Mouse (Mus musculus) bone marrow, adult 2 months (tissue): ENCODE results near the gene Wfdc6b. TPM values are rescaled to one million over a fixed set of nuclear protein-coding genes. Genes with fewer than 3 reads are reported as not detected.
"Not testable (repeated sequence)": the region's sequence is repeated elsewhere in the genome, so short reads cannot be mapped to it uniquely, and the experiment has no call there.

Source experiments
- H3K27ac ChIP-seq: fragments of 200-500 bp; 2 replicates; pipeline ENCODE4 v1.5.1; 2012; ENCODE audit warnings: low read depth, mild to moderate bottlenecking, control low read depth, inconsistent platforms, low read length; ENCODE audit not compliant: control insufficient read depth, poor library complexity, insufficient read depth
- H3K4me1 ChIP-seq: fragments of 200-500 bp; 2 replicates; pipeline ENCODE4 v1.6.1; 2011; ENCODE audit warnings: low read length; ENCODE audit not compliant: control insufficient read depth, insufficient read depth
- H3K4me3 ChIP-seq: fragments of 200-500 bp; replicated peaks from 2 replicates; pipeline ENCODE3; 2011; ENCODE audit warnings: mild to moderate bottlenecking, low read depth, low read length, control low read depth; ENCODE audit not compliant: control insufficient read depth
- CTCF ChIP-seq: fragments of 200-500 bp; IDR thresholded peaks from 2 replicates; pipeline ENCODE4 v1.5.1; 2011; ENCODE audit warnings: low read length, control low read depth; ENCODE audit not compliant: control insufficient read depth, insufficient read depth
- POLR2A ChIP-seq: fragments of 200-500 bp; IDR thresholded peaks from 2 replicates; pipeline ENCODE4 v1.6.1; 2011; ENCODE audit warnings: low read depth, mild to moderate bottlenecking, control low read depth, low read length, borderline replicate concordance; ENCODE audit not compliant: control insufficient read depth
- WGBS: fragments of 180-500 bp; shearing (Covaris S2); methylation state at CpG from one replicate; pipeline ENCODE4 v1.1.7; 2018; 5-methylcytosine and 5-hydroxymethylcytosine counted together
- polyA plus RNA-seq: library from polyadenylated mRNA; stranded (reverse); fragments of >200 nt; gene quantifications from 2 replicates; pipeline ENCODE4 v1.2.4, GENCODE M21; 2011; ENCODE audit warnings: low replicate concordance; ENCODE audit not compliant: missing spikeins, insufficient read depth, insufficient read length

Wfdc6b gene
- polyA plus RNA-seq: not detected in 2 replicates

DNA sequence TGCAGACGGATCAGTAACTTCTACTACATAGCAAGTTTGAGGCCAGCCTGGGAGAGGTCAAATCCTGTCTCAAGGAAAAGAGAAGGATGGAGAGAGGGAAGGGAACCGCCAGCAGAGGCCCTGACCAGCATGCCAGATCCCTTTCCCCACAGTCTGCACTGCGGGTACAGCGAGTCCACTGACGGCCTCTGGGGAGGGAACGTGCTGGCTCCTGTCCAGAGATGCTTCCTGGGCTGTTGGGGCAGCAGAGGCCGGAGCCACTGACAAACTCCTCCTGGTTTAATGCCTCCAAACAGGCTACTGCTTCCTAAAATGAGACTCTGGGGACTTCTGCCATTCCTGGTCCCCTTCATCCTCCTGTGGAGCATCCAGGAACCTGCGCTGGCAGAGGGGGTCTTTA, at the start of gene Wfdc6b, which contains the start of gene Wfdc8:
Wfdc6b (plus strand) TSS at position 52 of the 400 bp plus-strand sequence.
Wfdc8 (minus strand) TSS at position 156 of the 400 bp plus-strand sequence.
- not testable (repeated sequence) for H3K27ac ChIP-seq, H3K4me3 ChIP-seq, H3K4me1 ChIP-seq
- WGBS: 62% methylated on average over 8 of the region's 8 CpGs

DNA sequence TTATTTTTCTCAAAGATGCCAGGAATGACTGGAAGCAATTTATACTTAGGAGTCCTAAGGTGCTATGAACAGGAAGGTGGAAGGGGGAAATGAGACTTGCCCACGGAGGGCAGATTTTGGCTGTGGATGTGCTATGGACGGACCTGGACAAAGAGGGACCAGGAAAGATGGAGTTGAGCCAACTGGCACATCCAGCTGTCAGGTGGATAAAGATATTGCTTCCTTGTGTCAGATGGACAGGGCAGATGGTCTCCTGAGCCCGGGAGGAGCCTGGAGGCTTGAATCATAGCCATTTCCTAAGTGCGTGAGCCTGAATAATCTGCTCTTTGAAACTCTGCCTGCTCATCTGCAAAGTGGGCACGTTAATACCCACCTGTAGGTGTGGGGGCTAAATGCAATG, 49.0 kb upstream of the Wfdc6b start:
- Histone ChIP-seq H3K4me3 (no peak overlapping the region), H3K4me1 (no peaks in the 10 kb centered on the region), H3K27ac (no peak overlapping the region)
- TF ChIP-seq CTCF: no peak
- no peak for TF ChIP-seq POLR2A
- 57% methylated on average over 5 of the region's 5 CpGs for WGBS

DNA sequence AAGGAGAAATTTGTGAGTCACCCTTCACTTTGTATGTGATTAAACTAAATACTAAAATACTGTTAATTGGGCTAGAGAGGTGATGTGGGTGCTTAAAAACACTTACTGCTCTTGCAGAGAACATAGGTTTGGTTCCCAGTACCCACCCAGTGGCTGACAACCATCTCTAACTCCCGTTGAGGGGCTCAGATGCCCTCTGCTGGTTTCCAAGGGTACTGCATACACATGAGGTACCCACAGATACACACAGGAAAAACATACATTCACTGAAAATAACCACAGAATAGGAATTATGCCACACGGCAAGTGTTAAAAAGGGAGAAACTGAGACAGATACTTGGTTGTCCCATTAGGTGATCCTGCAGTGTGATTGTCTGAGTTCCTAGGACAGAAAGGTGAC, 46.3 kb upstream of the Wfdc6b start:
- no peak overlapping the region for H3K27ac ChIP-seq
- no peak overlapping the region for H3K4me3 ChIP-seq
- H3K4me1 ChIP-seq: no peaks in the 10 kb centered on the region
- TF ChIP-seq CTCF (peak; percentile 14; the same call in 1 of the 2 replicates), POLR2A (no peak)
- WGBS: 73% methylated on average over 2 of the region's 2 CpGs

DNA sequence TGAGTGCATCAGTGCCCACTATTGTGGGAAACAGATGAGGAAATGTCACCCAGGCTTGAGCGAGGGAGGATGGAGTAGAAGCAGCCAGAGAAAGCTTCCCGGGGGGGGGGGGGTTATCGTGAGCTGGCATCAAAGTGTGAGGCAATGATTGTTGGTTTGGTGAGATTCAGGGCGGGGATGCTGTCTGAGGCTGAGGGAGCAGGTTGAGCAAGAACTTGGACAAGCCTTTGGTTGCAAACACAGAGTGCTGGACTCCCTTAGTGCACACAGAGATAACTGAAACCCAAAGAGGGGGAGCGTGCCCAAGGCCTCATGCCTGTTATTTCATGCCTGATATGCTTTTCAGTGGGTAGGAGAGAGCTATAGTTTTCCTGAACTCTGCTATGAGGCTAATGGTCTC, 45.9 kb upstream of the Wfdc6b start:
- WGBS: 40% methylated on average over 5 of the region's 5 CpGs
- Histone ChIP-seq H3K4me3 (no peak overlapping the region), H3K4me1 (no peaks in the 10 kb centered on the region), H3K27ac (no peak overlapping the region)
- TF ChIP-seq CTCF (no peak), POLR2A (no peak)

DNA sequence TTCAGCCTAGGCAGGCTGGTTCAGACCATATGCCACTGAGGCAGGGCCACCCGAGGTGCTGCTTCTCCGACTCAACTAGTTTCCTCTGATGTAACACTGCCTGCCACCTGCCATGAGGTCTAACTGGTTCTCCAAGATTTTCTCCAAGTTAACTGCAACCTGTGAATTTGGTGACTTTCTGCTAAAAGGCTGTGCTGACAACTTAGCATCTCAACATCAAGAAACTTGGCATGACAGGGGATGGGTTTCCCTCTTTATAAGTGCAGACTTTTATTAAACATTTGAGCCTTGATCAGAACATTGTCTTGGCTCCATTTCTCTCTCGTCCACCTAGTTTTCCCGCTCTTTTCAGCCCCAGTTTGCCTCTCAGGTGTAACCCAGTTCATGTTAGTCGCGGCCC, 40.0 kb upstream of the Wfdc6b start, which contains the start of gene Spint3:
Spint3 (minus strand) TSS at position 101 of the 400 bp plus-strand sequence.
- 83% methylated on average over 6 of the region's 6 CpGs for WGBS
- H3K4me3 ChIP-seq, H3K4me1 ChIP-seq, H3K27ac ChIP-seq: not testable (repeated sequence)

DNA sequence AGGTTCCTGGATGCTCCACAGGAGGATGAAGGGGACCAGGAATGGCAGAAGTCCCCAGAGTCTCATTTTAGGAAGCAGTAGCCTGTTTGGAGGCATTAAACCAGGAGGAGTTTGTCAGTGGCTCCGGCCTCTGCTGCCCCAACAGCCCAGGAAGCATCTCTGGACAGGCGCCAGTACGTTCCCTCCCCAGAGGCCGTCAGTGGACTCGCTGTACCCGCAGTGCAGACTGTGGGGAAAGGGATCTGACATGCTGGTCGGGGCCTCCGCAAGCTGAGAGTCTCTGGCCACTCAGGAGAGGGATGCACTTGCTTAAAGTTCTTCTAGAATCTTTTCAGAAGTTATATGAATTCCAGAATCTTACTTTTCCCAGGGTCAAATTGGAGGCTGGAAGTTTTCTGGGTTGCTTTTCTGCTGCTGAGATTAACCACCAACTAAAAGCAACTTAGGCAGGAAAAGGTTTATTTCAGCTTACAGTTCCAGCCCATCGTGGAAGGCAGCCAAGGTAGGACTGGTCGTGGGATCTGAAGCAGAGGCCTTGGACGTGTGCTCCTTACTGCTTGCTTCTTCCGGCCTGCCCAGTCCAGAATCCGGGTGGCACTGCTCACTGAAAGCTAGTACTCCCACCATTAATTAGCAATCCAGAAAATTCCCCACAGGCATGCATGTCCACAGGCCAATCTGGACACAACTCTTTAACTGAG, 28.1 kb upstream of the Wfdc6b start, which contains the start of gene Wfdc6a:
Wfdc6a (minus strand) TSS at position 423 of the 701 bp plus-strand sequence.
- H3K4me3 ChIP-seq, H3K27ac ChIP-seq, H3K4me1 ChIP-seq: not testable (repeated sequence)
- WGBS: 63% methylated on average over 13 of the region's 13 CpGs

DNA sequence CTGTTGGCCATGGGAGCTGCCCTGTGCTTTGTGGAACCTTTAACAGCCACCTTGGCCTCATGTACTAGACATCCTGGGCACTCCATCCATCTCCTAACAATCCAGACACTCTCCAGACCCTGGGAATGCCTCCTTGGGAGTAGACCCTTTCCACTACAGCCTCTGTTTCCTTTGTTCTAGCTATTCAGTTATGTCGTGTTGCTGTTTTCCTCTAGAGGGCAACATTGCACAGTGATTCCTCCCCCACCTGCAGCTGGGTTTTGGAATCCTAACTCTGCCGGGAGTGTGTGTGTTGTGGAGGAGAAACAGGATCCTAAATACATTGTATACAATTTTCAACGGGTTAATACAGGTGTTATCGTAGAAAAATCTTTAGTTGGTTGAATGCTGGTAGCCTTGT, 21.3 kb upstream of the Wfdc6b start:
- TF ChIP-seq POLR2A (no peak), CTCF (peak; percentile 37; the same call in 1 of the 2 replicates)

DNA sequence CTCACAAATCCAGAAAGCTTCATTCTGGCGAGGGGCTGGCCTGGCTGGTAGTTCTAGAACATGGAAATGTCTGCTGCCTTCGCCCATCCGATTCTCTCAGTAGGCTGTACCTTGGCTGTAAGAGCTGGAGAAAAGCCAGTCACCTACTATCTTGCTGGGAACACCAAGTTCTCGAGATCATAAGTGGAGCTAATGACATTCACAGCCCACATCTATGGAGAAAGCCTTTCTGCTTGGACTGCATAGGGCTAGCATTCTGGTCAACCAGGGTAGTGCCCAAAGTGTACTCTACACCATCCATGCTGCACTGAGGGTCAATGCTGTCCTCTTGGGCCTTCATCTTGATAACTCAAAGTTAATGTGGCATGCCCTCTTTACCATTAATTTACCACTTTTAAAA, 19.8 kb upstream of the Wfdc6b start, which contains the start of gene Eppin:
Eppin (minus strand) TSS at position 101 of the 400 bp plus-strand sequence.
- TF ChIP-seq CTCF (no peak), POLR2A (no peak)
- Histone ChIP-seq H3K4me3 (no peak within 1 kb of the TSS), H3K4me1 (no peaks in the 10 kb centered on the region), H3K27ac (no peak within 1 kb of the TSS)
- WGBS: 67% methylated on average over 4 of the region's 4 CpGs

More for the DNA sequence above, 21.3 kb upstream of the Wfdc6b start:
- H3K4me1 ChIP-seq: no peaks in the 10 kb centered on the region
- H3K4me3 ChIP-seq: no peak overlapping the region
- 9% methylated on average over 4 of the region's 4 CpGs for WGBS
- no peak overlapping the region for H3K27ac ChIP-seq

DNA sequence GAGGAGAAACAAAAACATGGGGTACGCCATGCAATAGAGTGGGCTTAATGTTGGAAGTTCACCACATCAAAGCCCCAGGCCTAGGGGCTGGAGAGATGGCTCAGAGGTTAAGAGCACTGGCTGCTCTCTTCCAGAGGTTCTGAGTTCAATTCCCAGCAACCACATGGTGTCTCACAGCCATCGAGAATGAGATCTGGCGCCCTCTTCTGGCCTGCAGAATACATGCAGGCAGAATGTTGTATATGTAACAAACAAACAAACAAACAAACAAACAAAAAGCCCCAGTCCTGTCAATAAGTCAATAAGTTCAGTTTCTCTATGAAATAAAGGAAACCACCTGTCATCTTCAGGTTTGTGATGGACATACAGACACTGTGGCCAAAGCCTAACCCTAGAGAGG, 13.1 kb upstream of the Wfdc6b start:
- no peak overlapping the region for H3K4me3 ChIP-seq
- TF ChIP-seq POLR2A (no peak), CTCF (peak; percentile 34)
- WGBS: 57% methylated on average over 3 of the region's 3 CpGs
- H3K4me1 ChIP-seq: no peaks in the 10 kb centered on the region
- H3K27ac ChIP-seq: no peak overlapping the region
